Mouse (Mus musculus): ENCODE data around the gene Utp4. TPM values are rescaled to one million over a fixed set of nuclear protein-coding genes. Genes with fewer than 3 reads are reported as not detected.
"Not testable (repeated sequence)": the region's sequence is repeated elsewhere in the genome, so short reads cannot be mapped to it uniquely, and the experiment has no call there.

Gene Utp4
- total RNA-seq, 2 experiments from 2014 or later = 36.4 to 39.4 TPM

DNA sequence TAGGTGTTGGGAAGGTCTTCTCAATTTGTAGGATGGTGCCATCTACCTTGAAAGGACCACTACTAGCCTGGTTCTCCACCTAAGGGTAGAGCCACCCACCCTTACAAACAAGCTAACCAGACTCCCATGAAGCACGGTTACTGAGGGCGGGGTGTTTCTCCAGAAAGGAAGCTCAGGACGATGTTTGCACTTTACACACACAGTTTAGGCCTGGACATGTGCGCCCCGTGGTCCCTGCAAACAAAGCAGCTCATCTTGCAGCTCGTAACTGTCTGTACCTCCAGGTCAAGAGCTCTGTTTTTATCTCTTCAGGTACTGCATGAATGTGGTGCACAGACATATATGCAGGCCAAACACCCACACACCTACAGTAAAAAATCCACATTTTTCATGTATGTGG, 13.2 kb downstream of the Utp4 start:
- H3K27ac ChIP-seq = peak overlapping the region; percentile 68
- H3K4me3 ChIP-seq = no peak overlapping the region
- DNase-seq (ENCODE audit: extremely low spot score in 1 of 2, low spot score in 2 of 2) = no peak
- intact Hi-C loops (cut with DNase I) = loop anchor here (1.0 to 5.0 kb wide), 3 partner anchors 13 to 96 kb away; no protein-coding TSS in a partner anchor
- no peak for TF ChIP-seq CTCF (IDR thresholded peaks at IDR 0.05)

DNA sequence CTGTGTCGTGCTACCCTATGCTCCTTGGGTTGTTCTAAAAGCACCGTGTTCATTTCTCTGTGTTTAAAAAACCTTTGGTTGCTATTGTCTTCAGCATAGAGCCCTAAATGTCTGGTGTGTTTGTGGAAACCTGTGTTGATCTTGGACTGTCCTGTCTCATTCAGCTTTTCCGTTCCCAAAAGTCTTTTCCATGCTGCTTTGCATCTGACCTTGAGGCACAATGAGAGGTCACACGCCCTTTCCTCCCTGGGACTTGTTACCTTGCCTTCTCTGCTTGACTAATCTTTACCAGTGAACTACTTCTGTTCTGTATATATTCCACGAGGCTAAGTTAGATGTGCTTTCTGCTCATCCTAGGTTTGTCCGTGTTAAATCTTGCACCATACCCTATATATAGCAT, 14.0 kb downstream of the Utp4 start:
- Histone ChIP-seq H3K27ac (peak overlapping the region; percentile 68), H3K4me3 (no peak overlapping the region)
- no peak for TF ChIP-seq CTCF (IDR thresholded peaks at IDR 0.05)
- intact Hi-C loops (cut with DNase I) = loop anchor here (2.0 to 5.0 kb wide), 2 partner anchors 41 to 95 kb away; no protein-coding TSS in a partner anchor
- DNase-seq (ENCODE audit: extremely low spot score in 1 of 2, low spot score in 2 of 2) = no peak

DNA sequence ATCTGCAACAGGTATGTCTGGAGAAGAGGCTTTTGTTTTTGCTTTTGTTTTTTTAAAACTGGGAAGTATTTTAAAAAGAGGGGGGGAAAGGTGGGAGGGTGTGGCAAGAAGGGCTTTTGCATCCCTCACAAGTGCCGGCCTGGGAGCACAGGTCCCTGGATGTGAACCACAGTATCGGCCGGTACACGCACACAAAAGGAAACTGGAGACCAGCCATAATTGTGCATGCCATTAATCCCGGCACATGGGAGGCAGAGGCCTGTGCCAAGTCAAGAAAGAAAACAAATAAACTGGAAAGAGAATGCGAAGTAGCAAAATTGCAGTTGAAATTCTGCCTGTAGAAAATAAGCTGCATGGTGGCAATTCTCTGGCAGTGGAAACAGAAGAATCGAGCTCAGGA, 14.9 kb downstream of the Utp4 start:
- no peak overlapping the region for H3K4me3 ChIP-seq
- no peak for DNase-seq (ENCODE audit: extremely low spot score in 1 of 2, low spot score in 2 of 2)
- intact Hi-C loops (cut with DNase I) = loop anchor here (5.0 kb wide), 1 partner anchor 94 kb away; no protein-coding TSS in a partner anchor
- H3K27ac ChIP-seq = peak overlapping the region; percentile 12; the same call in 1 of the 2 replicates
- TF ChIP-seq CTCF (IDR thresholded peaks at IDR 0.05) = no peak

DNA sequence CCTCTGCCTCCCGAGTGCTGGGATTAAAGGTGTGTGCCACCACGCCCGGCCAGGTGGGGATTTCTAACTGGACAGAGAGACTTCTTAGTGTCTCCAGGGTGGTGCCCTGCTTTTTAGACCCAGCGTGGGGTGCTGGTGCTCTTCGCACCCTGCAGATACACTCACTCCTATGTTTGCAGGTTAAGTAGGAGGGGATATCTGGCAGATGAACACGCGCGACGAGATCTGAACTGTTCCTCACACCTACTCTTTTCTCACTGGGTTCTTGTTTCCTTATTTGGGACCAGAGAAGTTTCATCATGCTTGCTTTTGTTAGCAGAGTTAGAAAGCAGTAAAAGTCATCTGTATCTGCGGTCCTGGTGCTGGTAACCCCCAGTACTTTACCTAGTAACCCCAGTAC, 20.2 kb downstream of the Utp4 start:
- no peak overlapping the region for H3K4me3 ChIP-seq
- H3K27ac ChIP-seq = no peak overlapping the region
- no peak for TF ChIP-seq CTCF (IDR thresholded peaks at IDR 0.05)
- peak in 1 of 2 experiments; percentile 31 for DNase-seq (ENCODE audit: extremely low spot score in 1 of 2, low spot score in 2 of 2)
- intact Hi-C loops (cut with DNase I) = no loop called here

DNA sequence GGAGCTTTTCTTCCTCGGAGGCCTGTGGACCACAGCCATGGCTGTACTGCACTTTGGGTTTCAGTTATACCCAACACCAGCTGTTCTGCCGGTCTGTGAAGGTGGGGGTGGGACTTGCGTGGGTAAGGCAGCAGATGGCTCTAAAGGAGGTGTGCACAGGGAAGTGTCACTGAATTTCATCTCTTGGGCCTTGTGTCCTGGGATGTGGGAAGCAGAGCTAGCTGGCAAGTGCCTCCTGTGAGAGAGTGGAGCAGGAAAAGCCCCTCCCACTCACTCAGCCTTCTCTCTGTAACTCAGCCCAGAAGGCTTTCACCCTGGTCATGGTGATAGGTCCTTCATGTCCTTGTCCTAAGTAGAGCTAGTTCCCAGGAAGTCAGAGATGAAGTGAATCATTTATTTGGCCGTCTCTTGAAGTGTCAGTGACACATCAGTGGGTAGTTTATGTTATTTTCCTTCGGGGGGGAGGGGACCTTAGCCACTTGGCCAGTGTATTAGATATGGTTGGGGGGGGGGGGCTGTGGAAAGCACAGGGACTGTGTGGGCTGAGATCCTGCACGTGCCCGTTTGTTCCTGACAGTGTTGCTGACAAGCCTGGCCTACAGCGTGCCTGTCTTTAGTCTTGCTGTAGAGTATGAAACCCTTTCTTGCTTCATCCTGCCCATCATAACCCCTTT, 26.4 kb downstream of the Utp4 start:
- H3K27ac ChIP-seq = peak overlapping the region; percentile 21; the same call in 1 of the 2 replicates
- no peak overlapping the region for H3K4me3 ChIP-seq
- no peak for TF ChIP-seq CTCF (IDR thresholded peaks at IDR 0.05)
- peak; percentile 53 to 74 for DNase-seq (ENCODE audit: extremely low spot score in 1 of 2, low spot score in 2 of 2)
- intact Hi-C loops (cut with DNase I) = loop anchor here (1.0 kb wide), 1 partner anchor 14 kb away; no protein-coding TSS in a partner anchor

DNA sequence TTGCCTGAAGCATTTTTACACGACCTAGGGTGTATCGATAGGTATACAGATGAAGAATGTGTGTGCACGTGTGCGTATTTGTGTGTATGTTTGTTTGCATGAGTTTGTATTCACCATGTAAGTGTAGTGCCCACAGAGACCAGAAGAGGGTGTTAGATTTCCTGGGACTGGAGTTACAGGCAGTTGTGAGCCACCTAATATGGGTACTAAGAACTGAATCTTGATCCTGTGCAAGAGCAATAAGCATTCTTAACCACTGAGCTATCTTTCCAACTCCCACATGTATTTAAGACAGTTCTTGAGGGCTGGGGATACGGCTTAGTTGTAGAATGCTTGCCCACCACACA, 26.9 kb downstream of the Utp4 start:
- peak; percentile 23 for TF ChIP-seq CTCF (IDR thresholded peaks at IDR 0.05)
- Histone ChIP-seq H3K27ac (peak overlapping the region; percentile 21; the same call in 1 of the 2 replicates), H3K4me3 (no peak overlapping the region)
- intact Hi-C loops (cut with DNase I) = no loop called here
- DNase-seq (ENCODE audit: extremely low spot score in 1 of 2, low spot score in 2 of 2) = no peak

DNA sequence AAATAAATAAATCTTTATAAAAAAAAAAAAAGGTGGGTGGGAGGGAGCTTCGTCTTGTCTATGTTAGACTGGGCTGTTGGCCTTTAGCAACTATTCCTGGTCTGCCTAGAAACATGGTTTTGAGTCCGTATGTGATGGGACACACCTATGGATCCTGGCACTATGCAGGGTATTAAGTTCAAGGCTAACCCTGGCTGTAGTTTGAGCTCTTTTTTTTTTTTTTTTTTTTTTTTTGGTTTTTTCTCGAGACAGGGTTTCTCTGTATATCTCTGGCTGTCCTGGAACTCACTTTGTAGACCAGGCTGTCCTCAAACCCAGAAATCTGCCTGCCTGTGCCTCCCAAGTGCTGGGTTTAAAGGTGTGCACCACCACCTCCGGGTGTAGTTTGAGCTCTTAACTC, 30.6 kb downstream of the Utp4 start:
- TF ChIP-seq CTCF (IDR thresholded peaks at IDR 0.05) = no peak
- no peak overlapping the region; the same call in 1 of the 2 replicates for H3K27ac ChIP-seq
- DNase-seq (ENCODE audit: extremely low spot score in 1 of 2, low spot score in 2 of 2) = no peak
- intact Hi-C loops (cut with DNase I) = no loop called here
- no peak overlapping the region for H3K4me3 ChIP-seq

DNA sequence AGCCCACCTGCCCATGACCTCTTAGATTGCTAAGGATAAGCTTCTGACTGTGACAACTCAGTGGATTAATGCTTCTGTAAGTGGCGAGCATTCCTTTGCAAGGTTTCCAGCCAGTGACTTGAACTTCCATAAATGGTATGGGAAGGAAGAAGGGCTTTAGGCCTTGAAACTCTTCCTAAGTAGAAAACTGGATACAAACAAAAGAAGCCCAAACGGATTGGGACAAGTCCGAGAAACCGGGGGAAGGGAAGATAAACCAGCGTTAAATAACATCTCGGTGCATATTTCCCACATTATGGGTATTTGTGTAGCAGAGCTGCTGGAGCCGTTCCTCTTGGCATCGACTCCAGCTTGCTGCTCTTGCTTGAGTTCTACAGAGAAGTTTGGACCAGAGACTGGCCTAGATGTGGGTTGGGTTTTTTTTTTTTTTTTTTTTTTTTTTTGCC, 31.5 kb downstream of the Utp4 start:
- intact Hi-C loops (cut with DNase I) = no loop called here
- Histone ChIP-seq H3K27ac (peak overlapping the region; percentile 32; the same call in 1 of the 2 replicates), H3K4me3 (no peak overlapping the region)
- DNase-seq (ENCODE audit: extremely low spot score in 1 of 2, low spot score in 2 of 2) = peak in 1 of 2 experiments; percentile 29
- TF ChIP-seq CTCF (IDR thresholded peaks at IDR 0.05) = no peak

DNA sequence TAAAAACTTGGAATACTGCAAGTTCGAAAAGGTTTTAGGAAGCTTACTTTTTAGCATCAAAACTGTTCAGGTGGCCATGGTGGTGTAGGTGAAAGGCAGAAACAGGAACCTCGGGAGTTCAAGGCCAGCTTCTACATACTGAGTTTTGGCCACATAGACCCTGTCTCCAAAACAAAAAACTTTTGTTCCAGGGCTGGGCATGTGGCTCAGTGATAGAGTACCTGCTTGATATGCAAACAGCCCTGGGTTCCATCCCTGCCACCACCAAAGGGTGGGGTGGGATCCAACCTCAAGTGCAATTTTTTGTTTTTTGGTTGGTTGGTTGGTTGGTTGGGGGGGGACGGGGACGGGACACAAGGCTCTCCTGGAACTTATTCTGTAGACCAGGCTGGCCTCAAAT, 32.0 kb downstream of the Utp4 start:
- TF ChIP-seq CTCF (IDR thresholded peaks at IDR 0.05) = no peak

DNA sequence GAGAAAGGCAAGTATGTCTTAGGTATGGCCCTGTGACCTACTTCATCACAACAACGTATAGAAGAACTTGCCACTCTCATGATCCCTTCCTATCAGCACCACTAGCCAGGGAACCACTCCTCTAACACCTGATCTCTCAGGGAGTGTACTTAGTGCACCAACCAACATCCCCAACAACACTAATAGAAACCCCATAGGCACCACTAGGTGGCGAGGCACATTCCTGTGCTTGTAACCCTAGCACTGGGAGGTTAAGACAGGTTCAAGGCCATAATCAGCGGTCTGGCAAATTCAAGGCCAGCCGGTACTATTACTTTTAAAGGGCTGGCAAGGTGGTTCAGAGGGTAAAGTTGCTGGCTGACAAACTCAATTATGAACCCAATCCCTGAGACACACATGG, 33.8 kb downstream of the Utp4 start:
- no peak overlapping the region for H3K27ac ChIP-seq
- DNase-seq (ENCODE audit: extremely low spot score in 1 of 2, low spot score in 2 of 2) = no peak
- no peak overlapping the region for H3K4me3 ChIP-seq
- TF ChIP-seq CTCF (IDR thresholded peaks at IDR 0.05) = peak; percentile 46
- intact Hi-C loops (cut with DNase I) = no loop called here

More for the DNA sequence above, 32.0 kb downstream of the Utp4 start:
- DNase-seq (ENCODE audit: extremely low spot score in 1 of 2, low spot score in 2 of 2) = no peak
- Histone ChIP-seq H3K27ac (no peak overlapping the region), H3K4me3 (no peak overlapping the region)
- intact Hi-C loops (cut with DNase I) = no loop called here

DNA sequence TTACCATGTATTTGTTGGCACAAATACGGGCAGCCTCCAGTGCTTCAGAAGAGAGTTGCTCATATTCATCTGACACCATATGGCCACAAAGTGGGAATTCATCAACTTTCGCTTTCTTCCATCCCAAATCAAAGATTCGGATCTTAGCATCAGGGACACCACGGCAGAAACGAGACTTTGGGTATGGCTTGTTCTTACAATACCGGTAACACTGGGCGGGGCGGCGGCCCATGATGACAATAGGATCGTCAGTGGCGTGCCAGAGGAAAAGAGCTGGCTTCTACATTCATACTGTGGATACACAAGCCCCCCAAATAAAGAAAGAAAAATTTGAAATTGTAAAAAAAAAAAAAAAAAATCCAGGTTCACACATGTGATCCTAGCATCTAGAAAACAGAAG, 34.7 kb downstream of the Utp4 start:
- H3K4me3 ChIP-seq; H3K27ac ChIP-seq; intact Hi-C loops (cut with DNase I); DNase-seq (ENCODE audit: extremely low spot score in 1 of 2, low spot score in 2 of 2): not testable (repeated sequence)

DNA sequence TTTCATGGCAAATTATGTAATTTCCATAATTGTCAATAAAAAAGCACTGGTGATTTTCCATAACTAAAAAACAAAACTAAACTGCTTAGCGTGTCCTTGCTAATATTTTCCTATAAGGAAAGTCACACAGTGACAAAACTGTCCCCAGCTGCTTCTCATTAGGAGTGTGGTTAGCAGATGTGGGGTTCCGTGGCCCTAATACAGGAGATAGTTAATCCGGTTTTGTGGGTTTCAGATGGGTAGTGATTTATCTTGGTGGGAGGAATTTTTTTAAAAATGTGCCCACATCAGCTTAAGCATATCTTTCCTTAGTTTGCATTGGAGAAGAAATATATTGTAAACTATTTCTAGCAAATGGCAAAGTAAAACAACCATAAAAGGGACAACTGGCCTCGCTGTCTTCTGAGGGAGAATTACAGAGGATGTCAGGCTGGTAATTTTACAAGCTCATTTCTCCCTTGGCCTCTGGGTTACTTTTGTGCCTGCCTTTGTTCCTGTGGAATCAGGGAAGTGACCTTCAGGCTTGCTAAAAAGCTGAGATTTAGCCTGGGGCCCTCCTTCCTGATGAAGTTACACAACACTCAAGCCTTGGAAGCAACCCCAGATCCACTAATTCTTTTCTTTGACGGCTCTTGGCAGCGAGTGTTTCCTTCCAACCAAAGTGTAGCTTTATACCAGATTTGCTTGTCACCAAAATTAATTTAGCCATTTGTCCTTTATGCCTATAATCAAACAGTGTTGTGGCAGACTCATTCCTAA, 35.9 kb downstream of the Utp4 start:
- no peak for DNase-seq (ENCODE audit: extremely low spot score in 1 of 2, low spot score in 2 of 2)
- Histone ChIP-seq H3K27ac (peak overlapping the region; percentile 38; the same call in 1 of the 2 replicates), H3K4me3 (no peak overlapping the region)
- intact Hi-C loops (cut with DNase I) = no loop called here
- no peak for TF ChIP-seq CTCF (IDR thresholded peaks at IDR 0.05)

Measured in left cerebral cortex, adult 2 months (tissue).